Mouse (Mus musculus): Measurements from ENCODE around the gene Gm9046. TPM values are rescaled to one million over a fixed set of nuclear protein-coding genes. Genes with fewer than 3 reads are reported as not detected.
"Not testable (repeated sequence)": the region's sequence is repeated elsewhere in the genome, so short reads cannot be mapped to it uniquely, and the experiment has no call there.

The Gm9046 gene
- total RNA-seq (2021) (not detected), polyA plus RNA-seq (2012; rRNA removed) (not detected in 2 replicates)
- long read RNA-seq, result 0 reads

- not testable (repeated sequence) for DNase-seq
These were observed at the start of gene Gm9046 for GRCm38 (mm10) chr10:118343155-118343554. Gm9046 (minus strand) TSS chr10:118343255.

DNA sequence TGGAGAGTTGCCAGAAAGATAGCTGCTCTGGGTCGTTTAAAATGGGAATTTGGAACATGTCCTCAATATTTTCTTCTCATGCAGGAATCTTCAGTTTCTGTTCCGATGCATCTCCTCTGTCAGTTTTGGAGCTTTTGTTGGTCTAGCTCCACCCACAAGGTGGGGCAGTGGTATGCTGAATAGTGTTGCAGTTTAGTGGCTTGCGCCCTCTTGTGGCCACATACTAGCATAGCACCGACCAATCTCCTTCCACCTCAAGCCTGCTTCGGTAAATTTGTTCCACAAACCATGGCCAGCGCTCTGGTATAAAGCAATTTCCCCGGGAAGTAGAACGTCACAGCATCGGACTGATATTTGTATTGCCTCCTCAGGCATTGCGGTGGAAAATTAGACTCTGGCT lies 27.4 kb upstream of the Gm9046 start:
- peak; percentile 75 for DNase-seq

- DNase-seq, result no peak
These were observed 26.5 kb upstream of the Gm9046 start for GRCm38 (mm10) chr10:118369518-118369917.

DNA sequence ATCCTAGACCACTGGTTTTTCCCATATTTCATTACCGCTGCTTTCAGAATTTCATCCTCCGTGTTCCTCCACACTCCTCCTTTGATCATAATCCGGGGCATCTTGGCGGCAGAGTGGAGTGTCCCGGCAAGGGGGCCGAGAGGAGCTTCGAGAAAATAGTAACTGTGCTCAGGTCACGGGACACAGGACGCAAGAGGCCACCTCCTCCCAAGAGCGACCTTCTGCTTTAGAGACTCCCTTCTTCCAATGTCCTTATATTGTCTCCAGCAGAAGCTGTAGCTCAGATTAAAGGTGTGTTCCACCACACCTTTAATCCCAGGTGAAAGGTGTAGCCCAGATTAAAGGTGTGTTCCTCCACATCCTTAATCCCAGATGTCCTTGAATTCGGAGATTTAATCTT lies 10.9 kb upstream of the Gm9046 start, which contains the start of gene Gm9049:
Gene Gm9049 (minus strand): TSS at position 101 of the 400 bp plus-strand sequence.
- not testable (repeated sequence) for DNase-seq

- DNase-seq, result not testable (repeated sequence)
These were observed 5.5 kb upstream of the Gm9046 start, which contains the start of gene Gm9048 for GRCm38 (mm10) chr10:118348579-118348978. Gm9048 (minus strand) TSS chr10:118348679.

GRCm38 (mm10) chr10:118337731-118338130 lies 5.3 kb downstream of the Gm9046 start, which contains the start of gene Gm9045:
Gm9045 (minus strand) TSS chr10:118337831.
- not testable (repeated sequence) for DNase-seq

- DNase-seq, result not testable (repeated sequence)
These were observed 10.7 kb downstream of the Gm9046 start, which contains the start of gene Gm9044 for GRCm38 (mm10) chr10:118332308-118332707. Gm9044 (minus strand) TSS chr10:118332408.

GRCm38 (mm10) chr10:118326869-118327268 lies 16.2 kb downstream of the Gm9046 start, which contains the start of gene Gm9040:
Gm9040 (minus strand) TSS chr10:118326969.
- DNase-seq, result not testable (repeated sequence)

- no peak for DNase-seq
These were observed 24.0 kb downstream of the Gm9046 start for GRCm38 (mm10) chr10:118319024-118319423.

DNA sequence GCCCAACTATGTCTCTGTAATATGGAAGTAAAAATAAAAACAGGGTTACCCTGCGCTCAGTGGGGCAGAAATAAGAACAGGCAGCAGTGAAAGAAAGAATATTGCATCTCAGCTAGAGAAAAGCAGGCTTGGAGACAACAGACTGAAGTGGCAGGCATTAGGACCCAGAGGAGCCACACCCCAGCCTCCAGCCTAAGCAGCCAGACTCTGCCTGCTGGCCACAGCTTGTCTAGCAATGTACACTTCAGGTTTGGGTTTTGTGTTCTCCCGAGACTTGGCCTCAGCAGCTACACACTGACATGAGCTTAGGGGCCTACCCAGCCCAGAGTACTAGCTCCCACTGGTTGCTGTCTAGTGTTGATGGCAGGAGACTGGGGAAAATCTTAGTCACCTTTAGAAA lies 40.9 kb downstream of the Gm9046 start:
- DNase-seq, result not testable (repeated sequence)

DNA sequence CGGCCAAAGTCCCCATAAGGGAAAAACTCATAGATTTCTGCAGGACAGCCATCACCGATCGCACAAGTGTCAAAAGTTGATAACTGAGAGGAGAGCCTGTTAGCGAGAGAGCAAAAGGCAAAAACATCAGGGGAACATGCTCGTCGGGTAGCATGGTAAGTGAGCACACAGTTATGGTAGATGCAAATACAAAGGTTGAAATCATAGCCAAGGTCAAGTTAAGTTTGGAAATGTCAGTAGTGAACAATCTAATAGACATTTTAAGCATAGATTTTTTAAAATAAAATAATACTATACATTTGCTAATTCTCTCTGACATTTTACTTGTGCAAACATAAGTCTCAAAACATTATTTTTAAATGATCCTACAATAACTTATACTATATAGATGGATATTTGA lies 48.1 kb downstream of the Gm9046 start, which contains the start of gene Iltifb:
Gene Iltifb (minus strand): TSS at position 101 of the 400 bp plus-strand sequence.
- no peak for DNase-seq

Other genes with a start within 250 kb of the Gm9046 start
- 10 to 100 TPM in 1 of 2 experiments, 1 to 10 TPM in 1; 8.0 to 16.3 TPM for gene Mdm1, start 201.4 kb downstream of the Gm9046 start, total RNA-seq (2021)
- 1.8 and 2.3 TPM in 2 replicates for gene Mdm1, start 201.4 kb downstream of the Gm9046 start, polyA plus RNA-seq (2012; rRNA removed)
- gene Il22, start 138.3 kb downstream of the Gm9046 start, total RNA-seq (2021), result not detected
- gene Il22, start 138.3 kb downstream of the Gm9046 start, polyA plus RNA-seq (2012; rRNA removed), result not detected in 2 replicates
- under 1 TPM; 0.37 to 0.48 TPM for gene Gm32717, start 102.5 kb downstream of the Gm9046 start, total RNA-seq (2021)
- gene Gm32717, start 102.5 kb downstream of the Gm9046 start, polyA plus RNA-seq (2012; rRNA removed), result not detected in 2 replicates
- gene Gm32802, start 84.6 kb downstream of the Gm9046 start, total RNA-seq (2021), result under 1 TPM; 0.37 to 0.48 TPM
- gene Gm32802, start 84.6 kb downstream of the Gm9046 start, polyA plus RNA-seq (2012; rRNA removed), result not detected in 2 replicates
- gene Iltifb, start 48.2 kb downstream of the Gm9046 start, total RNA-seq (2021), result not detected
- gene Iltifb, start 48.2 kb downstream of the Gm9046 start, polyA plus RNA-seq (2012; rRNA removed), result not detected in 2 replicates
- not detected for gene Gm9040, start 16.3 kb downstream of the Gm9046 start, total RNA-seq (2021)
- gene Gm9040, start 16.3 kb downstream of the Gm9046 start, polyA plus RNA-seq (2012; rRNA removed), result not detected in 2 replicates
- not detected for gene Gm9044, start 10.8 kb downstream of the Gm9046 start, total RNA-seq (2021)
- gene Gm9044, start 10.8 kb downstream of the Gm9046 start, polyA plus RNA-seq (2012; rRNA removed), result not detected in 2 replicates
- not detected for gene Gm9045, start 5.4 kb downstream of the Gm9046 start, total RNA-seq (2021)
- gene Gm9045, start 5.4 kb downstream of the Gm9046 start, polyA plus RNA-seq (2012; rRNA removed), result not detected in 2 replicates
- gene Gm9048, start 5.4 kb upstream of the Gm9046 start, total RNA-seq (2021), result not detected
- gene Gm9048, start 5.4 kb upstream of the Gm9046 start, polyA plus RNA-seq (2012; rRNA removed), result not detected in 2 replicates
- not detected for gene Gm9049, start 10.8 kb upstream of the Gm9046 start, total RNA-seq (2021)
- not detected in 2 replicates for gene Gm9049, start 10.8 kb upstream of the Gm9046 start, polyA plus RNA-seq (2012; rRNA removed)
- not detected for gene Ifng, start 97.8 kb upstream of the Gm9046 start, total RNA-seq (2021)
- not detected in 2 replicates for gene Ifng, start 97.8 kb upstream of the Gm9046 start, polyA plus RNA-seq (2012; rRNA removed)

Data from adrenal gland, adult 2 months (tissue).